Mouse (Mus musculus) hindbrain, postnatal 0 days (tissue): Measurements from ENCODE around the gene Celf3. TPM values are rescaled to one million over a fixed set of nuclear protein-coding genes. Genes with fewer than 3 reads are reported as not detected.

ENCODE experiments used
- ATAC-seq: fragments of 200-750 bp; cut with Nextera tagmentation; 2 replicates; pipeline ENCODE4 v1.8.0; 2017; ENCODE audit warnings: mild to moderate bottlenecking, moderate TSS enrichment, moderate library complexity
- DNase-seq: peaks from one replicate; pipeline ENCODE4 v3.0.0-alpha.2; 2015; ENCODE audit warnings: low spot score
- H3K27ac ChIP-seq: fragments of 300-500 bp; sonication (generic); 2 replicates; pipeline ENCODE4 v1.5.1; 2014; ENCODE audit warnings: mild to moderate bottlenecking
- H3K27me3 ChIP-seq: fragments of 300-500 bp; sonication (generic); 2 replicates; pipeline ENCODE4 v1.6.1; 2014; ENCODE audit warnings: low read length, mixed read lengths; ENCODE audit not compliant: insufficient read depth
- H3K36me3 ChIP-seq: fragments of 300-500 bp; sonication (generic); 2 replicates; pipeline ENCODE4 v1.6.1; 2014; ENCODE audit warnings: low read length, mixed read lengths; ENCODE audit not compliant: insufficient read depth
- H3K4me1 ChIP-seq: fragments of 300-500 bp; sonication (generic); 2 replicates; pipeline ENCODE4 v1.6.1; 2014; ENCODE audit warnings: antibody characterized with exemption, low read length, mixed read lengths; ENCODE audit not compliant: insufficient read depth
- H3K4me2 ChIP-seq: fragments of 300-500 bp; sonication (generic); 2 replicates; pipeline ENCODE4 v1.6.1; 2014; ENCODE audit warnings: low read depth, mild to moderate bottlenecking, low read length, moderate library complexity, mixed read lengths
- H3K4me3 ChIP-seq: fragments of 300-500 bp; sonication (generic); 2 replicates; pipeline ENCODE4 v1.5.1; 2014; ENCODE audit warnings: low read length
- H3K9ac ChIP-seq: fragments of 300-500 bp; sonication (generic); replicated peaks from 2 replicates; pipeline ENCODE4 v1.6.1; 2014; ENCODE audit warnings: mild to moderate bottlenecking, low read length, moderate library complexity, mixed read lengths
- H3K9me3 ChIP-seq: fragments of 300-500 bp; sonication (generic); 2 replicates; pipeline ENCODE4 v1.6.1; 2016; ENCODE audit warnings: low read length, mixed read lengths
- CTCF ChIP-seq: IDR thresholded peaks from 2 replicates; pipeline ENCODE4 v1.5.1; 2016; ENCODE audit warnings: antibody characterized with exemption, control low read depth, low read depth
- WGBS: fragments of 180-500 bp; shearing (Covaris S2); extraction: QIAGEN DNeasy Blood & Tissue Kit; methylation state at CpG from one replicate; pipeline ENCODE4 v1.1.7; 2014; 5-methylcytosine and 5-hydroxymethylcytosine counted together
- polyA plus RNA-seq: library from polyadenylated mRNA; unstranded; fragments of >200 nt; fragmentation: Nextera tagmentation; extraction: Ambion mirVana; gene quantifications from 2 replicates; pipeline ENCODE4 v1.2.1, GENCODE M21; 2015
- total RNA-seq: library from RNA; depleted of rRNA; stranded (reverse); fragments of >200 nt; gene quantifications from 2 replicates; pipeline ENCODE4 v1.2.3, GENCODE M21; 2014

The Celf3 gene
- total and polyA plus RNA-seq, 2 experiments from 2014 or later = 171 to 184 TPM

DNA sequence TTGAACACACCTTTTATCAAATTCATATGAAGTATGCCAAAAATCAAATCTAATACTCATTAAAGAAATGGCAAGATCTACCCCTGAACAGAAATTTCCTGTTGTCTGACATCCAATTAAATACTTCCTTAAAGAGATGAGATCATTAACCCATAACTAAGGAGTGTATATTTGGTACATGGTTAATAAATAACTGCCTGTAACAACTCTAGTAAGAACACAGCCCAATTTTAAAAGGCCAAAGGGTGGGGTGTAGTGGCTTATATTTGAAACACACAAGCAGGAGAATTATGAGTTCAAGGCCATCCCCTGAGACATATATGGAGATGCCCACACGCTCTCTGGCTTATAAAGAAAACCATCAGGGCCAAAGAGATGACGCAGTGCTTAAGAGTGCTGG is 28.7 kb upstream of the Celf3 start:
- Histone ChIP-seq H3K4me1 (no peaks in the 10 kb centered on the region), H3K27ac (no peak overlapping the region), H3K36me3 (peaks cover 29% of the 10 kb centered on the region), H3K4me3 (no peak overlapping the region), H3K9ac (no peak overlapping the region), H3K9me3 (no peaks in the 10 kb centered on the region), H3K27me3 (no peaks in the 10 kb centered on the region), H3K4me2 (no peak overlapping the region)
- no peak for TF ChIP-seq CTCF
- WGBS = 99% methylated on average over 2 of the region's 2 CpGs
- DNase-seq (no peak), ATAC-seq (no peak)

DNA sequence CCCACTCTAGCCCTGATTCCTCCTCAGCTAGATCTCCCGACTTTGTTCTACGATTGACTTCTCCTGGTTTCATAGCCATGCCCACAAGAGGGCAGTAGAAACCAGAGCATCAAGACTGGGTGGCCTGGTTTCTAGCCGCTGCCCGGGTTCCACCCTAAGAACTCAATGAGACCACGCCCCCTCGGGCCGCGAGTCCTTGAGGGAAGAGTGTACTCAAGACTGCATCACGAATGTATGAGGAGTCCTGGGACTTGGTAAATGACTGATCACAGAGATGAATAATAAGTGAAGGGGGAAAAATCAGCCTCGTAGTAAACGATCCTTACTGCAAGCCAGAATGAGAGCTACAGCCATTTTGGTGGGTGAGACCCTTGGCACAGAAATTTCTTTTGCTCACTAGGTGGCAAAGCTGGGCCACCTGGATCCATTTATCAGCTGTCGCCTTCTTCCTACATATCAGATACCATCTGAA is 21.5 kb upstream of the Celf3 start:
- peak overlapping the region; percentile 34 for H3K4me3 ChIP-seq
- WGBS = 1% methylated on average over 12 of the region's 12 CpGs
- peak overlapping the region; percentile 51 for H3K4me2 ChIP-seq
- no peaks in the 10 kb centered on the region for H3K36me3 ChIP-seq
- H3K9me3 ChIP-seq = no peaks in the 10 kb centered on the region
- peak; percentile 92 for ATAC-seq
- peak overlapping the region; percentile 56; the same call in 1 of the 2 replicates for H3K27ac ChIP-seq
- TF ChIP-seq CTCF = peak; percentile 89
- no peaks in the 10 kb centered on the region for H3K27me3 ChIP-seq
- peak; percentile 98 for DNase-seq
- 0 out of 2 replicates have a peak, but pooled peaks cover 4% of the 10 kb centered on the region for H3K4me1 ChIP-seq
- no peak overlapping the region for H3K9ac ChIP-seq

DNA sequence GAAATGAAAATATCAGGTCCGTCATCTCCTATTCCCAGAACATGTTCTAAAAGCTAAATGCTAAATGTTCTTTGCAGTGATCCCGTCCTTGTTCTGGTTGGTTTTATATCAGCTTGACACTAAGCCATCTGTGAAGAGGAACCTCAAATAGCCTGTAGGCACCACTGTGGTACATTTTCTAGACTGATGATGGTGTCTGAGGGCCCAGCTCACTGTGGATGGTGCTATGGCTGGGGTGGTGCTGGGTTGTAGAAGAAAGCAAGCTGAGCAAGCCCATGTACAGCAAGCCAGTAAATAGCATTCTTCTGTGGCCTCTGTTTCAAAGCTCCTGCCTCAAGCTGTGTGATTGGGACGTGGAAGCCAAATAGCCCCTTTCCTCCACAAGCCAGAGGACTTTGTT is 21.0 kb upstream of the Celf3 start:
- H3K9ac ChIP-seq = no peak overlapping the region
- TF ChIP-seq CTCF = no peak
- no peaks in the 10 kb centered on the region for H3K9me3 ChIP-seq
- 0 out of 2 replicates have a peak, but pooled peaks have one; percentile 25 for ATAC-seq
- H3K27me3 ChIP-seq = no peaks in the 10 kb centered on the region
- no peak overlapping the region for H3K4me3 ChIP-seq
- peak overlapping the region; percentile 56; the same call in 1 of the 2 replicates for H3K27ac ChIP-seq
- H3K36me3 ChIP-seq = no peaks in the 10 kb centered on the region
- DNase-seq = no peak
- 0 out of 2 replicates have a peak, but pooled peaks cover 4% of the 10 kb centered on the region for H3K4me1 ChIP-seq
- WGBS = 62% methylated on average over 3 of the region's 3 CpGs
- peak overlapping the region; percentile 51 for H3K4me2 ChIP-seq

DNA sequence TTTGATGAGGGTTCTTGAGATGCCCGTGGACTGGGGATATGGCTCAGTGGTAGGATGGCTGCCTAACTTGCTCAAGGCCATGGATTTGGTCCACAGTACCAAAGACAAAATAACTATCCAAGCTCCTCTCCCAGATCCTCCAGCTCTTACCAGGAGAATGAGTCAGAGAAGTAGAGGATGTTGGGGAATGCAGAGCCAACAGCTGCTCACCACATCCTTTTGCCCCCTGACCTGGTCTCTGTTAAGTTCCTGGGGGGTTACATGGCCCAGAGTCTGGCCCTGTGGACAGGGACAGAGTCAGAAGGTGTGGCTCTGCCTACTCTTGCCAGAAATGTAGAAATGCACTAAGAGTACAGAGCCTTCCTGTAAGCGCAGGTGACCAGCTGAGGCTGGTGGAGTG is 18.3 kb upstream of the Celf3 start:
- 88% methylated on average over 2 of the region's 2 CpGs for WGBS
- H3K4me1 ChIP-seq = peaks cover 15% of the 10 kb centered on the region

DNA sequence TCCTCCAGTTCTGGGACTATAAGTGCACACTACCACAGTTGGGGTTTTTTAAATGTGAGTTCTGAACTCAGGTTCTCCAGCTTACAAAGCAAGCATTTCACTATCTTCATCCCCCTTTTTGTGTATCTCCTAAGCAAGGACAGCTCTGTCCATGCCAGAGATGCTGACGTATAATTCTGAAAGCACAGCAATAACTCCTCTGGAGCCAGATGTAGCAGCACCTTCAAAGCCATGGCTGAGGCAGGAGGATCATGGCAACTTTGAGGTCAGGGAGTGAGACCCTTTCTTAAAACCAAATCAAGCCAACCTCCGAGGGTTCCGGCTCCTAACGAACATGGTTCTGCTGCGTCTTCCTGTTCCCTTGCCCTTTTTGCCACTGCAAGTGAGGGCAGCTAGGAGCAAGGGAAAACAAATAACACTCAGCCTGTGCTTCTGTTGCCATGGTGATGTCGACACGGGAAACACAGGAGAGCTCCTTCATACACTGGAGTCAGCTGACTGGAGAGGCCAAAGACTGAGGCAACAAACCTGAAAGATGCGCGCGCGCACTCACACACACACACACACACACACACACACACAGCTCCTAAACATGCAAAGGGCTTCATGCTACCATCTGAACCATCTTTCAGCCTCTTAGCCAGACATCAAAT is 14.0 kb upstream of the Celf3 start:
- no peak overlapping the region for H3K4me3 ChIP-seq
- H3K4me1 ChIP-seq = peaks cover 12% of the 10 kb centered on the region
- H3K27ac ChIP-seq = peak overlapping the region; percentile 78
- no peak overlapping the region for H3K4me2 ChIP-seq
- no peak overlapping the region for H3K9ac ChIP-seq
- WGBS = 29% methylated on average over 11 of the region's 11 CpGs
- no peaks in the 10 kb centered on the region for H3K36me3 ChIP-seq
- H3K9me3 ChIP-seq = no peaks in the 10 kb centered on the region
- DNase-seq (peak; percentile 77), ATAC-seq (peak; percentile 79)
- H3K27me3 ChIP-seq = no peaks in the 10 kb centered on the region
- TF ChIP-seq CTCF = no peak

More for the DNA sequence above, 18.3 kb upstream of the Celf3 start:
- Histone ChIP-seq H3K27ac (no peak overlapping the region), H3K4me3 (no peak overlapping the region), H3K9ac (no peak overlapping the region), H3K36me3 (no peaks in the 10 kb centered on the region), H3K9me3 (no peaks in the 10 kb centered on the region), H3K27me3 (no peaks in the 10 kb centered on the region), H3K4me2 (no peak overlapping the region)
- DNase-seq (no peak), ATAC-seq (no peak)
- no peak for TF ChIP-seq CTCF

DNA sequence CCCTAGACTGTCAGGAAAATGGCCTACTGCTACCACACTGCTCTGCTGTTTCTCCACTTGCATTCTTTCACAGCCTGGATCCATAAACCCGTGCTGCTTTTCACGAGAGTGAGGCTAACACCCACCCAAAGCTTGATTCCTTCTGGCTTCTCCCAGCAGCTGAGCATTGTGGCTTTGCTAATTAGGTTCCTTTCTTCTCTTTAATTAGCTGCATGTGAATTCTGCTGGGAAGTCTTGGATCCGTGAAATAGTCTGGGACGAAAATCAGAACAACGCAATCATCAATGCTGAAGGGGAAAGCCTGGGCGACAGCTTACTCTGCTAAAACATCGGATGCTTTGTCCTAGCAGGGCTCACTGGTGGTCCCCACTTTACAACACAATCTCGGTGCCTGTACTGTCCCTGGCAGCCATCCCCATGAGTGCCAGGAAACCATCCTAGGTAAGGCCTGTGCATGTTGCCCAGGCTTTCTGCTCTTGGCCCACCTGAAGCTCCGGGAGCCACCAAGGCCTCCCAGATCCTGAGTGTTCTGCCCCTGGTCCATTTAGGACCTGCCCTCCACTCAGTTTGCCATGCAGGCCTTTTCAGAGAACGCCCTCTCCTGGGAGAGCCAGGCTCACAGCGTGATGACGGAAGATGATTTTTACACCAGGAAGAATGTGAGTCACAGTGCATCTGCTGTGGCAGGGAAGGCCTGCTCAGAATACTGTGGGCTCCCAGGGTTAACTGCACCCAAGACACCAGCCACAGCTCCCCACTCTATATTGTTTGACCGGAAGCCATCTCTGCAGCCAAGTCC is 12.3 kb upstream of the Celf3 start:
- DNase-seq = peak; percentile 72
- H3K36me3 ChIP-seq = no peaks in the 10 kb centered on the region
- peak; percentile 71 for ATAC-seq
- no peak overlapping the region for H3K4me2 ChIP-seq
- TF ChIP-seq CTCF = peak; percentile 13; the same call in 1 of the 2 replicates
- H3K9ac ChIP-seq = no peak overlapping the region
- no peaks in the 10 kb centered on the region for H3K27me3 ChIP-seq
- no peaks in the 10 kb centered on the region for H3K9me3 ChIP-seq
- H3K27ac ChIP-seq = peak overlapping the region; percentile 78
- WGBS = 34% methylated on average over 13 of the region's 13 CpGs
- peaks cover 12% of the 10 kb centered on the region for H3K4me1 ChIP-seq
- no peak overlapping the region for H3K4me3 ChIP-seq
